Mouse (Mus musculus): ENCODE data around the gene Wnt5a.

DNA sequence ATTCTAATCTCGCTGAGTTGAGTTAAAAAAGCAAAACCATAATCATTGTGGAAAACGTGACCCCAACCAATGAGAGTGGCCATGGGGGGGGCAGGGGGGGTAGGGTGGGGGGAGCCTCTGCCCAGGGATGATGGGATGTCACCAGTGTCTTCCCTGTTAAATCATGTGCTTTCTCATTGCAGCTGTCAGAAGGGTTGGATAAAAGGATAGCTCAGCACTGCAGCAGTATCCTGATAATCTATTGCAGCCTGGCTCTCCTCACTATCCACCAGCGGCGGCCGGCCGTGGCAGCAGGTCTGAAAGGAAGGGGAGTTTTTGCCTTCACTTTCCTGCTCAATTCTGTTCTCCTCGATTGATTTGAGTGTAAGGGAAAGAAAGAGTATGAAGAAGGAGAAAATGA is 29.1 kb upstream of the Wnt5a start:
- TF ChIP-seq EP300 (IDR thresholded peaks at IDR 0.05; ENCODE audit: low read depth) (no peak), CTCF (IDR thresholded peaks at IDR 0.05; ENCODE audit: low read depth) (no peak)
